Mouse (Mus musculus) gastrocnemius, postnatal 4 days (tissue): ENCODE data around the gene Rmnd1. TPM values are rescaled to one million over a fixed set of nuclear protein-coding genes. Genes with fewer than 3 reads are reported as not detected.

ENCODE experiments used
- DNase-seq, 2 experiments: peaks; one replicate each; pipeline ENCODE4 v3.0.0; 2021 to 2022; ENCODE audit warnings: low spot score in 2 of 2, mixed read lengths in 2 of 2
- total RNA-seq, 2 experiments: library from RNA; stranded (reverse); gene quantifications; 2 replicates each; pipeline ENCODE4 v1.2.3; 2021

Gene Rmnd1
- total RNA-seq, 2 experiments from 2014 or later, result 24.6 to 34.3 TPM

- DNase-seq, result no peak
These were observed 76.2 kb downstream of the Rmnd1 start for GRCm38 (mm10) chr10:4355882-4356451.

- no peak for DNase-seq
These were observed 77.6 kb downstream of the Rmnd1 start for GRCm38 (mm10) chr10:4354371-4355260.

Other genes with a start within 250 kb of the Rmnd1 start
- 100 to 1,000 TPM; 109 to 110 TPM for gene Akap12, start 166.0 kb downstream of the Rmnd1 start, total RNA-seq
- 1 to 10 TPM; 7.8 to 8.0 TPM for gene Zbtb2, start 44.3 kb downstream of the Rmnd1 start, total RNA-seq
- gene Armt1, start 79 bp upstream of the Rmnd1 start, total RNA-seq, result 10 to 100 TPM; 11.1 to 12.5 TPM
- under 1 TPM; 0.34 to 0.39 TPM for gene Ccdc170, start 50.1 kb upstream of the Rmnd1 start, total RNA-seq
- 10 to 100 TPM; 25.3 to 32.6 TPM for gene Esr1, start 179.2 kb upstream of the Rmnd1 start, total RNA-seq